Mouse (Mus musculus) skeletal muscle tissue, adult 2 months (tissue): ENCODE measurements around the gene Vmn1r126.
"Not testable (repeated sequence)": the region's sequence is repeated elsewhere in the genome, so short reads cannot be mapped to it uniquely, and the experiment has no call there.

Experiments
- DNase-seq: peaks from one replicate; pipeline ENCODE4 v3.0.0-alpha.2; 2012; ENCODE audit warnings: low read depth, low spot score

Vmn1r126 gene

GRCm38 (mm10) chr7:21301367-21301766 lies at the start of gene Vmn1r126:
Vmn1r126 (minus strand) TSS chr7:21301467.
- DNase-seq, result not testable (repeated sequence)

- not testable (repeated sequence) for DNase-seq
These were observed 47.8 kb upstream of the Vmn1r126 start, which contains the start of gene Vmn1r128 for GRCm38 (mm10) chr7:21349073-21349472. Vmn1r128 (plus strand) TSS chr7:21349373.

DNA sequence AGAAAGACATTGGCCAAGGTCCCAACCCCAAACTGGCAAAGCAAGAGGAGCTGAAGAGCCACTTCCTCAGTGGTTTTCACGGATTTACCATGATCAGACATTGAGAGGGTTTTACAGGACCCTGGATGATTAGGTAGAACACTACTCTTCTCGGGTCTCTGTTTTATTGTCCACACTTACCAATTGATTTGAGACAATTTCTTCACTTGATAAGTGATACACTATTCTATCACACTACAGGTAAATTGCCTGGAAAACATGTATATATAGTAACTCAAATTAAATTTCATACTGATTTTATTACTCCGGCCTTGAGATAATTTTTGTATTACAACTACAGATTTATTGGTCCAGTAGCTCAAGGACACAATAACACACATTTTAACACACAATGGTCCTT lies 18.5 kb upstream of the Vmn1r126 start, which contains the start of gene Vmn1r127:
TSS of gene Vmn1r127 (minus strand) at position 101 of the 400 bp plus-strand sequence.
- DNase-seq, result not testable (repeated sequence)

DNA sequence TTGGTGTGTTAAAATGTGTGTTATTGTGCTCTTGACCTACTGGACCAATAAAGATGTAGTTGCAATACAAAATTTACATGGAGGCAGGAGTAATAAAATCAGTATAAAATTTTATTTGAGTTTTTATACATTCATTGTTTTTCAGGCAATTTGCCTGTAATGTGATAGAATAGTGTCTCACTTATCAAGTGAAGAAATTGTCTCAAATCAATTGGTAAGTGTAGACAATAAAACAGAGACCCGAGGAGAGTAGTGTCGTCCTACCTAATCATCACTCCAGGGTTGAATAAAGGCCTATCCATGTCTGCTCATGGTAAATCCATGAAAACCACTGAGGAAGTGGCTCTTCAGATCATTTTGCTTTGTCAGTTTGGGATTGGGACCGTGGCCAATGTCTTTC lies 29.4 kb downstream of the Vmn1r126 start, which contains the start of gene Vmn1r125:
TSS of gene Vmn1r125 (plus strand) at position 301 of the 400 bp plus-strand sequence.
- DNase-seq, result not testable (repeated sequence)

- DNase-seq, result not testable (repeated sequence)
These were observed 40.8 kb downstream of the Vmn1r126 start, which contains the start of gene Vmn1r124 for GRCm38 (mm10) chr7:21260517-21260916. Vmn1r124 (minus strand) TSS chr7:21260617.
